Mouse (Mus musculus): Measurements from ENCODE around the gene Chrna1.

GRCm38 (mm10) chr2:73608391-73608790, 28.3 kb upstream of the Chrna1 start:
- TF ChIP-seq CTCF (IDR thresholded peaks at IDR 0.05; ENCODE audit: low read depth, low read length) (no peak), TAL1 (conservative IDR thresholded peaks at IDR 0.05; ENCODE audit: low read depth, low read length) (no peak), POLR2AphosphoS5 (IDR thresholded peaks at IDR 0.05; ENCODE audit: insufficient replicate concordance, low read depth, low read length) (no peak), GATA1 (IDR thresholded peaks at IDR 0.05; ENCODE audit: borderline replicate concordance, low read length) (no peak), GATA2 (IDR thresholded peaks at IDR 0.05; ENCODE audit: borderline replicate concordance, low read depth, low read length) (no peak)
